In genomic region chr13:99814033-99814556, GRCm38 (mm10) we compare ENCODE assay signal across 25 mouse cellular contexts.
DNase-seq lines count a peak whose midpoint lies in the region; ATAC-seq and TF ChIP-seq lines count a peak whose summit lies in the region.
"Had no signal": no experiment of that assay in that cellular context is flagged by ENCODE, and none has a peak within 500 bp of the region (broad histone marks: within the 10 kb centered on the region; RNA-seq: fewer than 3 reads in every experiment).

No protein-coding gene starts in this region.

- H3K36me3 ChIP-seq in forebrain, embryonic 10.5 days (replicated peaks) = no peaks in the 10 kb centered on the region
- H3K36me3 ChIP-seq in forebrain, embryonic 16.5 days (ENCODE audit: control insufficient read depth, insufficient read depth) = no peaks in the 10 kb centered on the region
- H3K36me3 ChIP-seq in kidney, embryonic 14.5 days (ENCODE audit: control insufficient read depth, insufficient read depth, low read length) = no peaks in the 10 kb centered on the region
- no peaks in the 10 kb centered on the region for H3K36me3 ChIP-seq in kidney, postnatal 0 days (ENCODE audit: insufficient read depth, low read length)
- H3K36me3 ChIP-seq: embryonic facial prominence, embryonic 12.5 days; embryonic facial prominence, embryonic 15.5 days; forebrain, embryonic 12.5 days; forebrain, embryonic 15.5 days; G1E; hindbrain, embryonic 15.5 days had no signal

- H3K9me3 ChIP-seq in forebrain, embryonic 10.5 days = no peaks in the 10 kb centered on the region
- no peaks in the 10 kb centered on the region for H3K9me3 ChIP-seq in forebrain, embryonic 16.5 days (ENCODE audit: control insufficient read depth, low read length)
- no peaks in the 10 kb centered on the region for H3K9me3 ChIP-seq in kidney, embryonic 14.5 days (ENCODE audit: control insufficient read depth, low read length)
- H3K9me3 ChIP-seq in kidney, postnatal 0 days (replicated peaks; ENCODE audit: low read length) = no peaks in the 10 kb centered on the region
- H3K9me3 ChIP-seq: embryonic facial prominence, embryonic 12.5 days; embryonic facial prominence, embryonic 15.5 days; forebrain, embryonic 12.5 days; forebrain, embryonic 15.5 days; hindbrain, embryonic 15.5 days had no signal

- H3K9ac ChIP-seq in forebrain, embryonic 16.5 days (replicated peaks; ENCODE audit: low read depth, low read length) = no peak overlapping the region
- H3K9ac ChIP-seq in kidney, embryonic 14.5 days (ENCODE audit: low read depth, low read length) = no peak overlapping the region
- no peak overlapping the region for H3K9ac ChIP-seq in kidney, postnatal 0 days (ENCODE audit: low read depth, low read length)
- H3K9ac ChIP-seq: embryonic facial prominence, embryonic 12.5 days; embryonic facial prominence, embryonic 15.5 days; forebrain, embryonic 12.5 days; forebrain, embryonic 15.5 days; hindbrain, embryonic 15.5 days had no signal

- H3K27me3 ChIP-seq in forebrain, embryonic 10.5 days (ENCODE audit: poor library complexity, severe bottlenecking) = no peaks in the 10 kb centered on the region
- no peaks in the 10 kb centered on the region for H3K27me3 ChIP-seq in forebrain, embryonic 16.5 days (replicated peaks; ENCODE audit: control insufficient read depth, insufficient read depth, low read length)
- no peaks in the 10 kb centered on the region for H3K27me3 ChIP-seq in kidney, embryonic 14.5 days (ENCODE audit: control insufficient read depth, insufficient read depth, low read length)
- H3K27me3 ChIP-seq in kidney, postnatal 0 days (ENCODE audit: insufficient read depth, low read length) = no peaks in the 10 kb centered on the region
- H3K27me3 ChIP-seq: CH12.LX; embryonic facial prominence, embryonic 12.5 days; embryonic facial prominence, embryonic 15.5 days; forebrain, embryonic 12.5 days; forebrain, embryonic 15.5 days; hindbrain, embryonic 15.5 days had no signal

- H3K4me2 ChIP-seq in forebrain, embryonic 16.5 days (ENCODE audit: low read length) = no peak overlapping the region
- no peak overlapping the region for H3K4me2 ChIP-seq in kidney, embryonic 14.5 days (replicated peaks; ENCODE audit: low read depth, low read length)
- H3K4me2 ChIP-seq in kidney, postnatal 0 days (ENCODE audit: low read length) = no peak overlapping the region
- H3K4me2 ChIP-seq: embryonic facial prominence, embryonic 12.5 days; embryonic facial prominence, embryonic 15.5 days; forebrain, embryonic 12.5 days; forebrain, embryonic 15.5 days; heart, embryonic 11.5 days; hindbrain, embryonic 15.5 days had no signal

- H3K27ac ChIP-seq in forebrain, embryonic 10.5 days = peak overlapping the region; percentile 36; the same call in 1 of the 2 replicates
- H3K27ac ChIP-seq in forebrain, embryonic 16.5 days (ENCODE audit: low read length) = no peak overlapping the region
- no peak overlapping the region for H3K27ac ChIP-seq in kidney, embryonic 14.5 days (ENCODE audit: low read depth, low read length)
- H3K27ac ChIP-seq in kidney, postnatal 0 days = no peak overlapping the region
- H3K27ac ChIP-seq: embryonic facial prominence, embryonic 12.5 days; embryonic facial prominence, embryonic 15.5 days; forebrain, embryonic 12.5 days; forebrain, embryonic 15.5 days; heart, adult 2 months; hindbrain, embryonic 15.5 days had no signal

- no peak for ATAC-seq in forebrain, embryonic 16.5 days
- peak; percentile 77; the same call in 1 of the 2 replicates for ATAC-seq in kidney, embryonic 14.5 days (ENCODE audit: low FRiP score, low TSS enrichment)
- ATAC-seq in kidney, postnatal 0 days (replicated peaks; ENCODE audit: low FRiP score, low read depth) = no peak
- ATAC-seq: forebrain, embryonic 15.5 days had no signal

- no peak for DNase-seq in forebrain, embryonic 10.5 days (ENCODE audit: extremely low spot score, low spot score)
- no peak for DNase-seq in kidney, postnatal 36 days
- DNase-seq in kidney, postnatal 0 days (ENCODE audit: low spot score) = peak; percentile 59
- no peak for DNase-seq in kidney, postnatal 4 days
- peak; percentile 22 for DNase-seq in MN1 (ENCODE audit: low spot score)
- DNase-seq in urinary bladder, adult 2 months (ENCODE audit: low spot score) = no peak
- DNase-seq: adrenal gland, postnatal 14 days; B cell, adult 2 months; cerebellum, adult 11 months; cerebellum, adult 2 months; cerebellum, adult 9-11 months; cerebellum, postnatal 25 days; gastrocnemius, postnatal 10 days; gastrocnemius, postnatal 36 days; heart, adult 2 months had no signal

- H3K4me1 ChIP-seq in forebrain, embryonic 10.5 days = peaks cover 25% of the 10 kb centered on the region
- peaks cover 7% of the 10 kb centered on the region for H3K4me1 ChIP-seq in forebrain, embryonic 16.5 days (replicated peaks; ENCODE audit: control insufficient read depth, insufficient read depth, low read length)
- no peaks in the 10 kb centered on the region for H3K4me1 ChIP-seq in kidney, embryonic 14.5 days (ENCODE audit: control insufficient read depth, insufficient read depth, low read length)
- no peaks in the 10 kb centered on the region for H3K4me1 ChIP-seq in kidney, postnatal 0 days (replicated peaks; ENCODE audit: insufficient read depth, low read length)
- H3K4me1 ChIP-seq: hindbrain, embryonic 15.5 days had no signal

- 66% methylated on average over 6 of the region's 6 CpGs for WGBS in forebrain, embryonic 10.5 days
- WGBS in forebrain, embryonic 16.5 days = 70% methylated on average over 6 of the region's 6 CpGs
- WGBS in kidney, embryonic 14.5 days = 14% methylated on average over 6 of the region's 6 CpGs
- WGBS in kidney, postnatal 0 days = 27% methylated on average over 6 of the region's 6 CpGs

- no peak for TF ChIP-seq CTCF in kidney, postnatal 0 days (IDR thresholded peaks at IDR 0.05; ENCODE audit: low read depth)

- no peak overlapping the region for H3K4me3 ChIP-seq in forebrain, embryonic 10.5 days
- no peak overlapping the region for H3K4me3 ChIP-seq in forebrain, embryonic 16.5 days (replicated peaks; ENCODE audit: low read length)
- H3K4me3 ChIP-seq in kidney, embryonic 14.5 days (ENCODE audit: low read length) = no peak overlapping the region
- H3K4me3 ChIP-seq in kidney, postnatal 0 days (replicated peaks; ENCODE audit: low read depth, low read length) = no peak overlapping the region
- H3K4me3 ChIP-seq: embryonic facial prominence, embryonic 12.5 days; embryonic facial prominence, embryonic 15.5 days; forebrain, embryonic 12.5 days; forebrain, embryonic 15.5 days; heart, adult 2 months; hindbrain, embryonic 15.5 days had no signal

Comparison
In these comparisons a context has a peak if more than half of its experiments do, and no peak if none do; other contexts are left out.
1. DNase-seq: peak in kidney, postnatal 0 days (single experiment) and MN1 (single experiment); none in forebrain, embryonic 10.5 days (single experiment), kidney, postnatal 36 days (0 of 2), kidney, postnatal 4 days (0 of 2) and urinary bladder, adult 2 months (single experiment).